Mouse (Mus musculus) heart, postnatal 36 days (tissue): ENCODE data around the gene Il1r1. TPM values are rescaled to one million over a fixed set of nuclear protein-coding genes. Genes with fewer than 3 reads are reported as not detected.
"Not testable (repeated sequence)": the region's sequence is repeated elsewhere in the genome, so short reads cannot be mapped to it uniquely, and the experiment has no call there.

ENCODE experiments used
- DNase-seq, 2 experiments: peaks; one replicate each; pipeline ENCODE4 v3.0.0; 2021 to 2022
- intact Hi-C: fragments of 180-260 bp; cut with DNase I; formaldehyde crosslinking; loops from one replicate; pipeline ENCODE4 v1.15.1; 2025
- total RNA-seq, 2 experiments: library from RNA; stranded (reverse); gene quantifications; 2 replicates each; pipeline ENCODE4 v1.2.3; 2021

Gene Il1r1
- total RNA-seq, 2 experiments from 2014 or later, result 5.3 to 6.4 TPM

DNA sequence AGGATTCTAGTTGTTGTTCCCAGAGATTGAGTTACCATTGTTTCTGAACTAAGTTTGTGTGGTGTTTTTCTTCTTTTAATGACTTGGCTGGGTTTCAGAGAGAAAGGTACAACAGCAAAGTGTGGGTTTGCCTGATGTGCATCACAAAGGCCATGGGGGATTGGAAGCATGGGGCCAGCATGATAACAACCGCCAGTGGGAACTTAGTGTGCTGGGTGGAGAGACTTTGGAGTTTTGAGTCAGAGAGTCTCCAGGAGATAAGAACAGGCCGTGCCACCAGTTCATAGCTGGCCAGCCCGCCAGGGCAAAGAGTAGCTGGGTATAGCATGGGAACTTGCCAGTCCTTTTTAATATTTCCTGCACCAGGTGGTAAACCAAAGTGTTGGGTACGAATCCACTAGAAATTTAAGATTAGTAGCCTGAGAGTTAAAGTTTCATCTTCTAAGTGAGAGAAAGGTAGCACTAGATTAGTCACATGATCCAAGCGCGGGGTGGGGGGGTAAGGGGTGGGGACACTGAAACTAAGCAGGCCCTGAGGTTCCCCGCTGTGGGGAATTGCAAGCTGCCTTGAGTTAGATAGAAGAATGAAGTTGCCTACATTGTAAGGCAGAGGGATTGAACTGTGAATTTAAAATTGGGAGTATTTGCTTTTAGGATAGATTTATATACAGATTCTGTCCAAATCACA lies 78.4 kb downstream of the Il1r1 start:
- intact Hi-C loops, result no loop called here
- no peak for DNase-seq

DNA sequence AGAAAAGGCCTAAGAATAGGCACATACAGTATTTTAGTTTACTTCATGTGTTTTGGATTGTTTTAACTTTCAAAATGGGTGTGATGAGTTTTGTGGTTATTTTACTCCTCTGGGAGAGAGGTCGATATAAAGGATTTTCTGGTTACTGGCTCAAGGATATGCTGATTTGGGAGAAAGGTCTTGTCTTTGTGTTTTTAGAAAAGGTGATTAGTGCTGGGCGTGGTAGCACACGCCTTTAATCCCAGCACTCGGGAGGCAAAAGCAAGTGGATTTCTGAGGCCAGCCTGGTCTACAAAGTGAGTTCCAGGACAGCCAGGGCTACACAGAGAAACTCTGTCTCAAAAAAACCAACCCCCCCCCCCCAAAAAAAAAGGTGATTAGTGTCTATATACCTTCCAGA lies 79.4 kb downstream of the Il1r1 start:
- DNase-seq, intact Hi-C loops: not testable (repeated sequence)

DNA sequence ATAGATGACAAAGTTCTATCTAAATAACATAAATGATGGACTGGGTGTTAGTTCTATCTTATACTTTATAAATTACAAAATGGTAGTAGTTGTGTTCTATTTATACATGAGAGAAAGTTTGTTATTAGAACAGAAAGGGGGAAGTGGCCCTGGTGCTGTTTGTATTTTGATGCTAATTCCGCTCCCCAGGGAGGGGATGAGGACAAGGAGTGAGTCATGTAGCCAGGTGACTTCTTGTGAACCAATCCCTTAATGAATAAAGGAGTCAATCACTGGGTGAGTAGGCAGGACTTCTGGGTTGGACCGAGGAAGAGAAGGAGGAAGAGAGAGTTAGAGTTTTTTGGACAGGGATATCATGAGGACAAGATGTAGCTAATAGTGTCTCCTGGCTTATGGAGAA lies 81.2 kb downstream of the Il1r1 start:
- intact Hi-C loops, result no loop called here
- no peak for DNase-seq

DNA sequence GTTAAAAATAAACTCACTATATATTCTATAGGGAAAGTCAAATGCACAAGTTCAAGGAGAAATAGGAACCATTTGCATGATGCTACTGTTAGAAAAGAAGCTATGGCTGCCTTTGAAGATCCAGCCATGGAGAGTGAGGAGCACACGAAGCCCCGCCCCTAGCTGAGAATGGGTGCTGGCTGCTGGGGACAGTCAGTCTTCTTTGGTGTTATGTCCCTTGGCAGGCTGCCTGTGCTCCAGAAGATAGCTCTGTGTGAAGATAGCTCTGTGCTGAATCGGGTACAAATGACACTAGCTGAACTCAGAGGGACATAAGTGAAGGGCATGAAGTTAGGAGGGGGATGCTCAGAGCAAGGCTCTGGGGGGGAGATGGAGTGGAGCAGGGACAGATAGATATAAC lies 86.2 kb downstream of the Il1r1 start:
- no peak for DNase-seq
- intact Hi-C loops, result no loop called here

DNA sequence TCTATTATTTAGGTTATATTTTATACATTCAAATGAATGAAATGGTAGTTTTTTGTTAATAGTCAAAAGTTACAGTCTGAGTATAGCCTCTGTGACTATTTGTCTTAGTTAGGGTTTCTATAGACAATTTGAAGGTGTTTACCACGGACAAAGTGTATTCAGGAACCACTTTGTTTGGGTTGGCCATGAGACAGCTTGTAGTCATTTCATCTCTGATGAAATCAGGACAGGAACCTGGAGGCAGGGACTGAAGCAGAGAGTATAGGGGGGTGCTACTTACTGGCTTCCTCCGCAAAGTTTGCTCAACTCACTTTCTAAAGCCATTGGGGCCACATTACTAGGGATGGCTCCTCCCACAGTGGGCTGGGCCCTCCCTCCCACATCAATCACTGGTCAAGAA lies 86.7 kb downstream of the Il1r1 start:
- intact Hi-C loops, result no loop called here
- DNase-seq, result no peak

DNA sequence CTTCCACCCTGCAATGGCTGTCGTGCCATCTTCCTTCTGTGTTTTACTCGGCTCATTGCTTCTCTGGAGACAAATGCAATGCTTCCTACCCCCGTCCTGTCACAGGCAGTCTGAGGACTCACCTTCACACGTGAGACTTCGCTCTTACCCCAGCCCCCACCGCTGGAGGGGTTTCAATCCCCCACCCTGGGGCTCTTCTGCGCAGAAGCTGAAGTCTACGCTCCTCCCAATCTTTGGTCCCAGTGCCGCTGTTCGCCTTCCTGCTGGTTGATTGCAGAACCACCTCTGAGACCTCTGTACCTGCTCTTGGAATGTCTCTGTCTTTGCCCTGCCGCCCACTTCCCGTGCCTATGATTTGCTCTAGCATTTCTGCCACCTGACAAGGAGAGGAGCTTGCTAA lies 89.1 kb downstream of the Il1r1 start:
- intact Hi-C loops, result no loop called here
- DNase-seq, result no peak

DNA sequence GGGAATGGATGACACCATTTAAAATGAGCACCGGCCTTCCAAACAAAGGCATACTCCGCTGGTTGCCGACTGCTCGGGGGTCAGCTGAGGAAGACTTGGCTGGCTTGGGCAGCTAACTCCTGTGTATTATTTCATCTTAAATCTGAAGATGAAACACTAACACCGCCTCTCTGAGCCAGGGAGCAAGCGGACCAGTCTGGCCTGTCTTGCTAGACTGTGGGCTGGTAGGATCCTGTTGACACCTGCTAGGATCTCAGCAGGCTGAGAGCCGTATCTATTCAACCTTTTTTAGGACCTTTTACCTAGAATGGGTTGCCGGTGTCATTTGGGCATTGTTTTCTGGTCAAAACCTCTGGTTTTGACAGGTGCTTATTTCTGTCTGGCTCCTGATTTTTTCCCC lies 92.8 kb downstream of the Il1r1 start:
- no peak for DNase-seq
- intact Hi-C loops, result no loop called here

DNA sequence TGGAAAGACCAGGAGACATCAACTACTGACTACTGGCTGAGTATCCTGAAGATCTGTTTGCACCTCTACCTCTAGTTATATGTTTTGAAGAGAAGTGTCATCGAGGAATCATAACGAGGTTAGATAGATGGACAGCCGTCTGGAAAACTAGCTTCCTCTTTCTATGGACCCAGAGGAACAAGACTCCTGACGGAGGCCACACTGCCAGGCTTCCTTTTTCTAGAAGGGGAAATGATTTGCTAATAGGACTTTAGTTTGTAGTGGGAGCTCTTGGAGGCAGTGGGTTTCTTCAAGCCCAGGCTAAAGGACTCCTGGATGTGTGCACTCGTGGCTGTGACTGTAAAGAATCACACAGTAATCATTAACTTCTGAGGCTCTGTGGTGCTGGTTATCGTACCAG lies 96.9 kb downstream of the Il1r1 start:
- intact Hi-C loops, result no loop called here
- no peak for DNase-seq

DNA sequence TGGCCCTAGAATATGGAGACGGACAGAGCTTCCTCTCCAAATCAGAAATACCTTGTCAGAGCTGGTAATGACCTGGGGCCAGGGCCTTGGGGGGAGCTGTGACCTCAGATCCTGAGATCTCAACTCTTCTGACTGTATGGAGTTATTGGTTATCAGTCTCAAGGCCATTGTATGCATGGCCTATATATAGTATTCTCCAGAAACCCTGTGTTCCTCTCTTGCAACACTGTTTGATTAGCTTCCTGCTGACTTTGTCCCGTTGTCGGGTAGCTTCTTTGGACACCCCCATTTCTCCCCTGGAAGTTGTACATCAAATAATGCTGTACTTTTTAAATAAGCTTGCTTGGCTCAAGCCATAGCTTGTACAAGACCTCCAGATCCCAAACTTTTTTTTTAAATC lies 97.7 kb downstream of the Il1r1 start:
- DNase-seq, result no peak
- intact Hi-C loops, result no loop called here

DNA sequence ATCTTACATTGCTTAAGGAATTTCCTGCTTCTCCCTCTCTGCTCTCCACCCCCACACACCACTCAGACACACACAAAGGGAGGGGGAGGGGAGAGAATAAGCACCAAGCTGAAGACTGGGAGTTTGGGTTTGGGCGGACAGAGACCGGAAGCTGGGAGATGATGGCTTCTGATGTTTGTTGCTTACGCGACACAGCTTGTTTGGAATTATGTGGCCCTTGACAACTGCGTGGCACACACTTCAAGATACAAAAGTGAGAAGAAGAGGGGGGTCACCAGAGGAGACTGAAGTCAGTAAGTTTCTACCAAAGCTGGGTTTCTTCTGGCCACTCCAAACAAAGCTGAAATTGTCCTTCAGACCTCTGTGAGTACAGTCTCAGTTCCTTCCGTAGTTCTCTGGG lies 99.6 kb downstream of the Il1r1 start, which contains the start of gene Il1rl2:
Il1rl2 (plus strand) TSS at position 154 of the 400 bp plus-strand sequence.
- peak; percentile 23 to 46 for DNase-seq
- intact Hi-C loops, result no loop called here

DNA sequence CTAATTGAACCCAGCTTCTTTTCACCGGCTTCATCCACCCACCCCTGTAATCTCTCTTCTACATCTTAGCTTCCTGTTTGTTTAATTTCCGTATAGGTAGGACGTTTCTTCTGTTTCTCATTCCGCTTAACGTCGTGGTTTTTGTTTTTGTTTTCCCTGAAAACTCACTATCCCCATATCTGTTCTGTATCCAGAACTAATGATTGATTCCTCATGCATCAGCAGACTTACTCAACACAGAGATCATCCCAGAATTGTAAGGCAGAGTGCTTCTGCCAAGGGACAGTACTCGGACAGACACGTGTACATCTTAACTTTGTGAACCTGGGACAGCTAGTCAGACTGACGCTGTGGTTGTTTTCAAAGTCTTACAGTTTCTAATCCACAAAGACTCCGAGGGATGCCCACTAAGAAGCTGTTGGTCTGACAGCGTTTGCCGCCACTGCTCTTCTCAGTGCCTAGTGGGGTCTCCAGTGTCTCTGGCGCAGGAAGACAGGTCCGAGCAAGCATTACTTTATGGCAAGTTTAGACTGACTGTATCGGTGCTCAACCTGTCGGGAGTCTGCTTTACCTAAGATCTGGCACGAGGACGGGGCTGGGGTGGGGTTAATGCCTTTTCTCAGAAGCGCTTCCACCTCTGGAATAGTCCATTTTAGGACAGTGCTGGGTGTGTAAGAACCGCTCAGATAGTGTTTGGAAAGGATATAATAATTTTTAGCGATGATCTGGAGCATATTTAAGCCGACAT lies 100.2 kb downstream of the Il1r1 start:
- DNase-seq, result peak in 1 of 2 experiments; percentile 20
- intact Hi-C loops, result no loop called here

DNA sequence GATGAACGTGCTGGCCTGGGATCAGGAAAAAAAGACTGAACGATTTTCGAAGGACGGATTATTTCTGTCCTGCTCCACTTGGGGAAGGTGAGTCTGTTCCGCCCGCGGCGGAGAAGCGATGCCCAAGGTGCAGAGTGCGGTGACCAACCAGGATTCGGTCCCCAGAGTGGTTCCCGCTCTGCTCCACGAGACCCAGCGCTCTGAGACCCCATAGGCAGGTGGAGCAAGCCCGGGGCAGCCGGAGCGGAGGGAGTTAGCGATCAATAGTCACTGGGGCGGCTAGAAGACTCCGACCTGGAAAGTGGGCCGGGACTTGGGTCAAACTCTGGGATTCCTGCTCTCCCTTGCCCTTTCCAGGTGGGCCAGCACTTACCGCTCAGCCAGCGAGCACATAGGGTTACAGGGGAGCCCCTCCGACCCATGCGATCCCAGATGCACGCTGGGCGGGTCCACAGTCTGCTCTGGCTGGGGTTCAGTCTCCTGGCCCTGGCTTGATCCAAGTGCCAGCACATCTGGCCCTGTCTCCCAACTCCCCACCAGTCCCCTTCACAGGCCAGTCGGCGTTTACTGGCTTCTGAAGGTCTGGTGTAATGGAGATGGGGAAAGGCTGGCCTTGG lies 100.9 kb downstream of the Il1r1 start:
- intact Hi-C loops, result no loop called here
- no peak for DNase-seq

DNA sequence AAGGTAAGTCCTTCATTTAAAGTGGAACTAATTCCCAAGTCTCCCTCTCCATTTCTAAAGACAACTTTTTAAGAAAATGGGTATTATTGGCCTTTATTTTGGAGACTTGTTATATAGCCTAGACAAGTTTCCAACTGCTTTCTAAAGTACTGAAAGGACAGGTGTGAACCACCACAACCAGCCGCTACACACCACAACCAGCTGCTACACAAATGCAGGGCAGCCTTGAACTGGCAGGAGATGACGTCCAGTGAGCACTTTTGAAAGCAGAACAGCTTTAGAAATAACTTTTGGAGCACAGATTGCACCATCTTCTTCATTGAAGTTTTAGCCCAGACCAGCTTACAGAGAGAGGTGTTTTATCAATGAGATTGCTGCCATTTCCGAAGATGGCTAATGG lies 102.7 kb downstream of the Il1r1 start:
- no peak for DNase-seq
- intact Hi-C loops, result no loop called here

DNA sequence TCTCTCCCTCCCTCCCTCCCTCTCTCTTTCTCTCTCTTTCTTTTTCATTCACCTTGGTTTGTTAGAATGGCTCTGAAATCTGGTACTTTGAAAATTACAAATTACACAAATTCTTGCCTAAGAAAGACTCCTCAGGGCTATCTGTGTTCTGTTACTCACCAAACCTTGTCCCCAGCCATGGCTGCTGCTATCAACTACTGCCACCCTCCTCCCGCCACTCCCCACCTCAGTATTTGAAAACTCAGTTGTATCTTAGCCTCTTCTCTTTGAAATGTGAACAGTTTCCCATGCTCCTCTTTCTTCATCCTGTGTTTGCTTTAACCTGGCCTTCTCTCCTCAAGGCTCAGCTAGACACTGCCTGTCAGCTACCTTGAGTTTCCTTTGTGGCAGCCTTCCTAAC lies 104.6 kb downstream of the Il1r1 start:
- no peak for DNase-seq
- intact Hi-C loops, result no loop called here

DNA sequence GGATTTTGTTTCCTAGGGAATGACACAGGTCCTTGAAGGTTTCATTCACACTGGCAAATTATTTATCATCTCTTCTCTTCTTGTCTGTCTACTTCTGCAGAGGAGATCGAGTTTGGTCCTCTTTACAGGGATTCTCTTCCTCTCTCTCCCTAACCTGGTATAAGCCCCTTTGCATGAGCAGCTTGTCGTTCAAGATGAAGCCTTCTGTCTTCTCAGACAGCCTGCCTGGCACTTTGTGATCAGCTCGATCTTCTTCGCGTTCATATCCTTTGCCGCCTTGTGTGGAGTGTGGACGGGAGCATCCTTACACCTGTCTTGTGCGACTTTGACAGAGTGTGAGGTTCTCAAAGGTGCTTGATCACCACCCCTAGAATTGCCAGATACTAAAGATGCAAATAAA lies 105.3 kb downstream of the Il1r1 start:
- intact Hi-C loops, result no loop called here
- no peak for DNase-seq

DNA sequence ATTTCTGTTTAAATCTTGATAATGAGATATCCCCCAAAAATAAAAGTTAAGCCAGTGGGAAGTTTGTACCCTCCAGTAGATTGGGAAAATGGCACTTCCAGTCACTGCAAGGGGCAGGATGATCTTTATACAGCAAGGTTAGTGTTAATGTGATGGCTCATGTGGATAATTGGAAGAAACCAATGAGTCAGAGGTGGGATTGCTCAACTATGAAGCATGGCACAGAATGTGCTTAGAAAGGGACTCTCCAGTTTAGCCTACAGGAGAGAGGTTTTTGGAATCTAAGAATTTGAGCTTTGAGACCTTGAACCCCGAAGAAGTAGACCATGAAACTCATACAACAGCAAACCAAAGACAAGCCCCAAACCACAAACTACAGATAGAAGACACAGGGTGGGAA lies 114.5 kb downstream of the Il1r1 start:
- intact Hi-C loops, result no loop called here
- no peak for DNase-seq

DNA sequence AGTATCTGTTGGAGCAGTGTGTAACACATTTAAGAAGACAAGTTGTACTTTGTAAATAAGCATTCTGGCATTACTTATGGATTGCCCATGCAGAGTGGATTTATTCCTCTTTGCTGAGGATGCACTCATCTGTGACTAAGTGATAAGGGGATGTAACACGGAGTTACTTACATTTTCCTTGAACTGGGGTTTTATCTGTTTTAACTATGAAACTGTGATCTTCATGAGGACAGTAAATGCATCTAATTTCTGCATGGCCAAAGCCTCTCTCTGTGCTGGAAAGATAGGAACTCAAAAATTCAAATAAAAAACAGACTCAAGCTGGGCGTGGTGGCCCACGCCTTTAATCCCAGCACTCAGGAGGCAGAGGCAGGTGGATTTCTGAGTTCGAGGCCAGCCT lies 115.2 kb downstream of the Il1r1 start:
- no peak for DNase-seq
- intact Hi-C loops, result no loop called here

DNA sequence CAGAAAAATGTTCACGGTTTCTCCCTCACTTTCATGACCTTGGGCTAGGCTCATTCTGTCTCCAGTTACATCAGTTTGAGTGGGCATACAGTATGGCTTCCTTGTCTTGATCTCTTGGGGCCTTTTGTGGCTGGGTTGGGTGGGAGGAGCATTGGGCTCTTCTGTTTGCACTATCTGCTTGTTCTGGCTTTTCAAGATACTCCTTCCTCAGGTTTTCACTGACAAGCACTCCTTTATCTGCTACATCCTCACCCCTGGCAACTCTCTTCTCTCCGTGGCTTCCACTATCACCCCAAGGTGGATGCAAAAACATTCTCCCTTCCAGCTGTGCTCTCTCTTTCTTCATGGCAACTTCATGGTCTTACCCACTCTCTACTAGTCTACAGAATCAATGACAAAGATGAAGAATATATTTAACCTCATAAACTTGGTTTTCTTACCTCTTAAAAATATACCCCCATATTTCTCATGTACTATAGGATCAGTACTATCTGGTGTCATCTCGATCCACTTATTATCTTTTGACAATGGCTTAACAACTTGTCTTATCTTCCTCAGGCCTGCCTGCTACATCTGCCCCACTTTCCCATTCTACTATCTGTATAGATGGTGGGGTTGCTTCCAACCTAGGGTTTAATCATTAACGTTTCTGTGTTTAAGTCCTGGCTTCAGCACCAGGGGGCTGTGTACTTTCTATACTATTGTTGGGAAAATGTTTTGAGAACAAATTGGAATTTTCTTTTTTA lies 127.5 kb downstream of the Il1r1 start:
- intact Hi-C loops, result no loop called here

DNA sequence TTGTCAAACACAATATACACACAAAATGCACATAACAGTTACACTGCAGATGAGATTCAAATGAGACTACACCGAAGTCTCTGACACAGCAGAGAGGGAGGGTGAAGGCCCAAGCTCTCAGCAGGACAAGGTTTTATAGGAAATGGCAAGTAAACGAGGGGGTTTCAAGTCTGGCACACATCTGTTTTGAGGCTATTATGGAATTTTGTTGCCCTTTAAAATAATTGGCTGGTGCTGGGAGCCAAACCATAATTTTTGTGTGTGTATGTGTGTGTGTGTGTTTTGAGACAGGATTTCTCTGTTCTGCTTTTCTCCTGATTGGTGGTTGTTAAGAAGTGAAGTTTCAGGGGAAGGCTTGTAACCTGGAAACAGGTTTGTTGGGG lies 128.0 kb downstream of the Il1r1 start:
- intact Hi-C loops, result no loop called here
- no peak for DNase-seq

More for the DNA sequence above, 127.5 kb downstream of the Il1r1 start:
- no peak for DNase-seq

DNA sequence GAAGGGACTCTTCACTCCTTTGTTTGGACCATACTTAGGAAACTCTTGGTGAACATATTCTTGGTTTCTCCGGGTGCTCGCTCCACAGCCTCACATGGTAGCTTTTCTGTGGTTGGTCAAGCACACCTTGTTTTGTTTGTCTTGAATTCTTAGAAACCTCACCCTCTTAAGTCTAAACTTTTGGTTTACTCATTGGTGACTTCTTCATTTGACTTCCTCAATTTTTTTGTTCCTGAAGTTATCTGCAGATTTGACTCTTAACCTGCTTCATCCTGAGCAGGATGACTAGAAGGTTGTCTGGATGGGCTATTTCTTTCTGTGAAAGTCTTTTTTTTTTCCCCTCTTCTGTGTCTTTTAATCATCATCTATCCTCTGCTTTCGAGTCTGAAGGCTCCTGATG lies 129.8 kb downstream of the Il1r1 start:
- no peak for DNase-seq
- intact Hi-C loops, result no loop called here

DNA sequence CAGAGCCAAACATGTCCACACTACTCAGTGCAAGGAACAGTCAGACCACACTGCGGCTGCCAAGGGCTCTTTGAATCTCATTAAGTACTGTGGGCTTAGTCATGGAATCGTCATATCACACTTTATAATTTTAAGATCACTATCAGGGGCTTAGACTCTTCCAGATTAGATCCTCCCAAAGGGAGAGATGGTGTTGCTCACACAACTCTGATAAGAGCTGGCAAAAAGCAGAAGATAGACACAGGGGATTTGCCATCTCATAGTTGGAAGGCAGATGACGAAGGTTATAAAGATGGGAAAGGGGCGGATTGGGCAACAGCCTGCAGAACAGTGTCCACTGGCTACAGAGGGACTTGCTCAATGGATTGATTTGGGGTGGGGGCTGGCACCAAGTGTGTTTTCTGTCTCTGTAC lies 130.6 kb downstream of the Il1r1 start:
- no peak for DNase-seq
- intact Hi-C loops, result no loop called here
